Mouse (Mus musculus) adrenal gland, postnatal 4 days (tissue): ENCODE measurements around the gene Clcn6. TPM values are rescaled to one million over a fixed set of nuclear protein-coding genes. Genes with fewer than 3 reads are reported as not detected.

Experiments used
- DNase-seq, 2 experiments: peaks; one replicate each; pipeline ENCODE4 v3.0.0; 2021 to 2022; ENCODE audit warnings: low spot score in 2 of 2, mixed read lengths in 2 of 2
- long read RNA-seq, 2 experiments: library from polyadenylated mRNA; stranded (forward); transcript quantifications; one replicate each; pipeline ENCODE4 v2.0.0; 2021
- total RNA-seq, 2 experiments: library from RNA; stranded (reverse); gene quantifications; 2 replicates each; pipeline ENCODE4 v1.2.3; 2021

Clcn6 gene
- 10 to 100 TPM; 21.0 to 23.6 TPM for total RNA-seq
- long read RNA-seq, experiment 1, partial matches to known transcripts, result 0 of 5 reads
- long read RNA-seq, experiment 1, other reads (novel, unspliced or antisense), result 5 of 5 reads
- long read RNA-seq, experiment 2, partial matches to known transcripts, result 1 of 4 reads
- long read RNA-seq, experiment 2, other reads (novel, unspliced or antisense), result 3 of 4 reads

DNA sequence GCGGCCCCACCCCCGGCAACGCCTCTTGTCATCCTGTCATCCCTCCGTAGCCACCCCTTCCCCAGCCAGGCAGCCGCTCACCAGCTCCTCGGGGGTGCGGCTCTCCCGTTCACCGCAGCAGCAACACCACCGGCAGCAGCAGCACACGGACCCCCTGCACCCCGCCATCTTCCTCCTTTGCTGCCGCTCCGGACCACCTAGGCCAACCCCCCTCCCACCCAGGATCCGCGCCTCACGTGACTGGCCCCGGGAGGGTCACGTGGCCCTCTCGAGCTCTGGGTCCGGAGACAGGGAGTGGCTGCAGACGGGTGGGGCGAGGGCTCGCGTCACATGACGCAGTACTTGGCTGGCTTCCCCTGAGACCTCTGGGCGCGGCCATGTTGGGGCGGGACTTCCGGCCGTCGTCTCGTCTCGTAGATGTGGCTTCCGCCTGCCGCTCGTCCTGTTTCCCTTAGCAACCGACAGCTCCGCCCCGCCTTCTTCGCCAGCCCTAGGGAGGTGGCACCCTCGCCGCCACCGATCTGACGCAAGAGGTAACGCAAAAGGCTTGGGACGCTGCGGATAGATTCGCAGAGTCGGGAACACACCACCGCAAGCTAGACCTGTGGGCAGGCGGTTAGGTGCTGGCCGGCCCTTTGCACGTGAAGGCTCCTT lies at the start of gene Clcn6, which contains the start of gene Mthfr:
Clcn6 (minus strand) TSS at position 222 of the 654 bp plus-strand sequence.
Mthfr (plus strand) TSS at position 478 of the 654 bp plus-strand sequence.
- peak; percentile 97 to 98 for DNase-seq

DNA sequence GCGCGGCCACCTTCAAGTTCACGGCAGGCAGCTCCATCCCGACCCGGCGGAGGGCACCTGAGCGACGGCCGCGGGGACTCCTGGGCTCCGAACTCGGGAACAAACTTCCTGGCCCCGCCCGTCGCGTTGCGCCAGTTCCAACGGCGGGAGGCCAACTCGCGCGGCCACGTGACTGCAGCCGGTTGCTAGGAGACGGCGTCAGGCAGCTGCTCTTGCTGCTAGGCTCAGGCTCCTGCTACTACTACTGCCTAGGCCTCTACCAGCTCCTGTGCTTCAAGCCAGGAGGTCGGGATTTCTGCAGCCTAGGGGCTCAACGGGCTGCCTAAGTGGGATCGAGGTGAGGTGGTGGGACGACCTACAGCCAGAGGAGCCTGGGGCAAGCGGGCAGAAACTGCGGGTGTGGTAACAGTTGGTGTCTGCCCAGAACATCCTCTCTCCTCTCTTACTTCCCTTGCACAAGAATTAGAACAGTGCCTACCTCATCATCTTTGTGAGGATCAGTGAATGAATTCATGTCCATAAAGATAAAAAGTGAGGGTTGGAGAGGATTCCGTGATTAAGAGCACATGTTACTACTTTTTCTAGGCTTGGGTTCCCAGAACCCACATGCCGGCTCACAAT lies 49.4 kb upstream of the Clcn6 start, which contains the start of gene Agtrap:
Agtrap (minus strand) TSS at position 125 of the 621 bp plus-strand sequence.
- DNase-seq, result peak; percentile 89

DNA sequence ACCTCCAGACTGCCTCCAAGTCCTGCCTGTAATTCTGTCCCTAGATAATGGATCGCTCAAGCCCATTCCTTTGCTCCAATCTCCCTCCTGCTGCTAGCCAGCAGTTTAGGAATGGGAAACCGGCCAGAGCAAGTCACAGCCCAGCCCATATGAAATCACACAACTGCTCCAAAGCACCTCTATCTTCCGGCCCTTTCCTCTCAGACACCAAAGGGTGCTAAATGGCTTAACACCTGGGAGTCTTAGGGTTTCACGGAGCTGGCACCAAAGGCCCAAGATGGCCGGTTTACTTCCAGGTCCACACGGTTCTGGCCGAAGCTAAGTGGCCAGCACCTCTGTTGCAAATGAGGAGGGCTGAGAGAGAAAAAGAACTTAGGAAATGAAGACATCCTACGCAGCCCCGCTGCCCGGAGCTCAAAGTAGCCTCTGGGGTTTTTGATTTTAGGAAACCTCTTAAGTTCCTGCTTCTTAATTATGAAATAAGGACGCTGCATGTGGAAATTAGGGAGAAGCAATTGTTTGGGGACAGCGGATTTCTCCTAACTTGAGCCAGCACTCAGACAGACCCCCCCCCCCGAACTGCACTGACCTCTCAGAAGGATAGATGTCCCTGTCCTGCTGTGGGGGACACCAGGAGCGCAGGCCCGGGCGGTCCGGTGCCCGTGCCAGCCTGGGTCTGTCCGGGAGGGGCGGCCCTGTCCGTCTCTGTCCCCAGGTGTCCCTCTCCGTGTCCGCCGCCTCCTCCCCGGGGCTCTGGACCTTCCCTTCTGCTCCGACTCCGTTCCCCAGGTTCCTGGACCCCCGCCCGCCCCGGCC lies 48.7 kb upstream of the Clcn6 start:
- DNase-seq, result no peak

DNA sequence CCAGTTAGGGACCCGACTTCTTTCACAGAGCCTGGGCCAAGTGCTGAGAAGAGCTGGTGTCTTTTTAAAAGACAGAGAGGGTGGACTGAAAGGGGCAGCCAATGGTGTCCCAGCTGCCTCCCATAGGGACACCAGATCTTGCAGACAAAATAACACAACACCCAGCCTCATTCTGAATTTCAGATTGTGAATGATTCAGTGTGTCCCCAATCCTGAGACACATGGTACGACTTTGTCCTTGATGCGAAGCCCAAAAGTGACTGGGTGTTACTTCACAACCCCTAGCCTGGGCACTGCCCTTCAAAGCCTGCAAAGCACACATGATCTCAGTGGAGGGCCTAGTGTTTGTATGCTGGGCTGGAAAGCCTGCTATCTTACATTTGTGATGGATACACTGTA lies 47.3 kb upstream of the Clcn6 start:
- no peak for DNase-seq

DNA sequence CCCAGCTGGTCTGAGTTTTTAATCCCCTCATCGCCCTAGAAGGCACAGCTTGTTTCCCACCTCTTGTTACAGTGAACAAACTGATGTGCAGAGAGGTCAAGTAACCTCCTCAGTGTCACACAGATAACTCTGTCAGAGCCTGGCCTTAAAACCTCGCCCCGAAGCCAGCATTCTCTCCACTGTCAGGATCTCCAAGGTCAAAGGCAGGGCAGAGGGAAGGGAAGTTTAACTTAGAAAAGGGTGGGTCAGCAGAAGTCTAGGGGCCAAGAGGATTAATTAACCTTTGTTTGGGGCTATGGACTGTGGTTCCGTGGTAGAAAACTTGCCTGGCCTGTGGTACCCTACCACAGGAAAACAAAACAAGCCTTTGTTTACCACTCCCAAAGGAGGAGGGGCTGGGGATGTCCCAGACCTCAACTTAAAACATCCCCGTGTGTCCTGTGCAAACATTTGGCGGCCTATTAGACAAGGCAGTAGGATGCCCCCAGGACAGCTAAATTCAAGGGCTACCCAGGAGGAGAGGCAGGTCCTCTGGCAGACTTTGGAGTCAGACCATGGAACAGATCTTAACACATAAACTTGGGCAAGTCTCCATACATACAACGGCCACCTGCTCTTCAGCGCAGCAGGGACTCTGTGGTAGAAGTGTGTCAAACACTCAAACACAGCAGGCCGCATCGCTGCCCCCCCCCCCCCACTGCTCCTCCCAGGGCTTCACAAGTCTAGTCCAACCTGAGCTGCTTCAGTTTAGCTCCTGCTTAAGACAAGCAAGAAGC lies 46.7 kb upstream of the Clcn6 start:
- DNase-seq, result no peak

DNA sequence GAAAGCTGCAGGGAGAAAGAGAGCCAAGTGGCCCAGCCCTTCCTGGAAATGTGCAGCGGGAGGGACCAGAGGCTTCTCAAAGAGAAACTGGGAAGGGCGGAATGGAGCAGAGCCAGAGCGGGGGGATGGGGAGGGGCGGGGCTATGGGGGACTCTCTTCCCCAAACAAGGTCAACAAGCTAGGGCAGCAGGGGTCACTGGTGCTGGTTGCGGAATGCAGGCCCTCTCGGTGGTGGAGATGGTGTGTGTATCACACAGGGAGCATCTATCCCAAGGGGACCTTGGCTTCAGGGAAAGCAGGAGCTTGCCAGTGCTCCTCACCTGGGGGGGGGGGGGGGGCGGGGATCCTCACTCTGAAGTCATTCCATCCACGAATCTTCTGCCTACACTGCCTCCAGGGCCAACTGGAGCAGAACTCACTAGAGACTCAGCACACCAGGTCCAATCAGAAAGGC lies 45.7 kb upstream of the Clcn6 start:
- DNase-seq, result no peak

DNA sequence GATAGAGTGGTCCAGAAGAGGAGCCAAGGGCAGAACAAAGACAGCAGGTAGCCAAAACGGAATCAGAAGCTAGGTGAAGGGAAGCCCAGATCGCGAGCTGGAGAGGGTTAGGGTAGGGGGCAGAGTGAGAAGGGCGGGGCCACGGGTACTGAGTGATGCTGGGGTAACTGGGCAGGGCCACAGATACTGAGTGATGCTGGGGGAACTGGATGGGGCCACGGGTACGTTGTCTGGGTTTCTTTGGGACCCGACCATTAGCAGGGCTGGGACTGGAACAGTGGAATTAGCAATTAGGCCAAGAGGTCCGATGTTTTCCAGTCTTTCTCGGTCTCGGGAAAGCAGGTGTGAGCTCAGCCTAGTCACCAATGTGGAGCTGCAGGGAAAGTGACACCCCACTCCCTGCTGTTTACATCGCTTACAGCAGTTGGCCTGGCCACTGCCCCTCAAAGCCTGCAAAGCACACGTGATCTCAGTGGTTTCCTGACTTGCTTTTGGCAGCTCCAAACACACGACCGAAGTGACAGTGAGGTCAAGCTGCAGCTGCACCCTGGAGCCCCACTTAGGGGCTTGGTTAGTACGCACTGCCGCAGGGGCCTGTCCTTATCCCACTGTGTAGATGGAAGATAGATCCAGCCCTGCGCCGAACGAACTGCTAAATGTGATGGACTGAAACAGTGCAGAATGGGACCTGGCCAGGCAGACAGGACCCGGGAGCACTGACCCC lies 44.7 kb upstream of the Clcn6 start:
- DNase-seq, result no peak

DNA sequence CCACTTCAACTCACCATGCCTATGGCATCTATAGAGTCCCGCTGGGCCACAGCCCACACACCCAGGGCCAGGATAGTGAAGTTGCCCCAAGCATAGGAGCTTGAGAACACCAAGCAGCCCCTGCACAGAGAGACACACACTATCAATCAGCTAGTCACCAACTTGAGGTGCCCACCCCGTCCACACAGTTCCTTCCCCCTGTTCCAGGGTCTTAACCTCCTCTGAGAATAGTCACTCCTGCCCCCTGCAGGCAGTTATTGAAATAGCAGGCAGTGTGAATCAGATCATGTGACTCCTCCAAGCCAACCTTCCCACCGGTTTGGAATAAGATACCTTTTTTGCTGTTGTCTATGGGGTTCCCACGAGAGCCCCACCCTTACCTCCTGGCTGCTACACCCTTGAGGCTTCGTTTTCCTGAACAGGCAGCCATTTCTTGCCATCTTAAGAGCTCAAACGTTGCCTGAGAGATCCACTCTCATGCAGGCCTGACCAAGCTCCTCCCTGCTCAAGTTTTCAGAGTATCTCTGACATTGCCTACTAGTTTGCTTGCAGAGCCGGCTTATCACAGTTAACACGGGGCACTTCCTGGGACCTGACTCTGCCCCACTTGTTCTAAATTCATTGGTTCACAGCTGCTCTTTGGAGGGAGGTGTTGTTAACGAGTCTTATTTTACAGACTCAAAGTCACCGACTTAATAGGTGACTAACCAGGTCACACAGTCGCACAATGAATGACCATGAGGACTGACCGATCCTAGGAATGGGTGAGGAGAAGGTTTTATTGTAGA lies 43.8 kb upstream of the Clcn6 start:
- DNase-seq, result no peak

DNA sequence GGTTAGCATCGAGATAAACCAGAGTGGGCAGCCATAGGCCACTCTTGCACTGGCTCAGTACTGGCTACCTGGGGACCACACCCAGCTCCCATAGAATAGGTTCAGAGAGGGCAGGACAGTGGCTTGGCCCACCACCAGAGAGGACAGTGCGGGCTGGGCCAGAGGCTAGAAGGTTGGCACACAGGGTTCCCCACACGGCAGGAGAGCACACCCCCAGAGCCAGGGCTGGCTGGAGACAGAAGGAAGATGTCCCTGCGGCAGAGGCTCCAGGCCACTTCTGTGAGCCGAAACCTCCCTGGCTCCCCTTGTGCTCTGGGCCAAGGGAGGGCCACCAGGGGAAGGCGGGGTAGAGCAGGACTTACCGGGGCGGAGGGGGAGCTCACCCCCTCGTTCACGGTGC lies 42.6 kb upstream of the Clcn6 start:
- DNase-seq, result no peak

DNA sequence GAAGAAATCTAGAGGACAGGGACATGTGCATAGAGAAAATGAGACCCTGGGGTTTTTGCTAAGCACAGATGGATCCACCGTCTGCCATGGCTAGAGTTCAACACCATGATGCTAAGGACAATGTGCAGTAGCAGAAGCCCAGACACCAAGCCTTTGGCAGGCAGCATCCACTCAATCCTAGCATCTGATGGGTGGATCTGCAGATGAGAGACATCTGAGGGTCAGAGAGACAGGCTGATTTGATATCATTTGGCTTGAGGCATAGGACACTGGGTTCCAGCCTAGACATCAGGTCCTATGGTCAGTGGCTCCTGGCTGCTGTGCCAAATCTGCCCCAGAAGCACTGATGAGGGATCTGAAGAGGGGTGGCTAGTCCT lies 42.0 kb upstream of the Clcn6 start:
- no peak for DNase-seq

DNA sequence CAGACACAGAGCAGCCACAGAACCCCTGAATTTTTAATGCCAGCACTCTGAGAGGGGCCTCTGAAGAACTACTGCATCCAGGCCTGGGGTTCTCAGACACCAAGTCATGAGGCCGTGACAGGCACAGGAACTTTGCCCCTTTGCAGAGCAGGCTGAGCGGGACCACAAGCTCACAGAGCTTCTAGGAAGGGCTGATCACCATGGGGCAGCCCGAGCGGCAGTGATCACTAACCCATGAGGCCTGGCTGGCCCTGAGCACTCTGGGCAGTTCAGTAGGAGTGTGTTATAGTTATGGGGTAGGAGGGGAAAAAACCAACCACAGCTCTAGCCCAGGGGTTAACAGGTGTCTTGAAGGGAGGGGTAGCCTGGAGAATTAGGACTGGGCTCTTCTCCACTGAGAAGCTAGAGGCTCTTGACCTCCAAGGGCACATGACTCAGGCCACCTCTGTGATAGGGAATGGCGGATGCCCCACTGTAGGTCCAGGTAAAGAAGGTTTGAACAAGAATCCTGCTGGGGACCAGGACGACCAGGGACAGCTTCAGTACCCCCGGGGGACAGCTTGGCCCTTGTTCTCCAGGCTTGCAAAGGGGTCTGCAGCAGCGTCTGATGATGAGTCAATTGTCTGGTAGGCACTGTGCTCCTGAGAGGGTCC lies 41.4 kb upstream of the Clcn6 start:
- DNase-seq, result no peak

DNA sequence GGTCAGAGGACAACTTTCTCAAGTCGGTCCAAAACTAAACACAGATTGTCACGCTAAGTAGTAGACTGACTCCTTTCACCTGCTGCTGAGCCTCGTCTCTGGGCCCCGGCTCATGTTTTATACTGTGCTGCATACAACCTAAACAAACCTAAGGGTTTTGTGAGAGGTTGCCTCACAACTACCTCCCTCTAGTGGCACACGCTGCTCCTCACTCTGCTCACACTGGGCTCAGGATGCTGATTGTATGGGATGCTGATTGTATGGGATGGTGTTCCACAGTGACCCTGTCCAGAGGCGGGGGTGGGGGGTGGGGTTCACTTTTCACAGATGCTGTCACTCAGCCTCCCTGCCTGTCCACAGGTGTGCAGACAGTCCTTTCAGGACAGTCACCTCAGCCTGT lies 40.6 kb upstream of the Clcn6 start:
- DNase-seq, result no peak

DNA sequence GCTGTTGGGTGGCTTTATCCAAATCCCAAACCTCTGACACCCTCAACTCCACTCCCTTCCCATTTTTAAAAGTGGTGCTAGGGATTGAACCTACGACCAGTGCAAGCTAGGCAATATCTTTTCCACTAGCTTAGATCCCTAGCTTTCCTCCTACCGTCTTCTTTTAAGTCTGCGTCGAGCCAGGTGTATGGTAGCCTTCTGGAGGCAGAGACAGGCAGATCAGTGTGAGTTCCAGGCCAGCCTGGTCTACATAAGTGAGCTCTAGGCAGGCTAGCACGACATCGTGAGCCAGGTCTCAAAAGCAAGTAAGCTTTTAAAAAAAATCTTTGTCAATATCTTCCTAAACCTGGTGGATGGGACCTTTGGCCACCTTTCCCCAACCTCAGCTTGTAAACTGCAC lies 37.3 kb upstream of the Clcn6 start:
- DNase-seq, result no peak

DNA sequence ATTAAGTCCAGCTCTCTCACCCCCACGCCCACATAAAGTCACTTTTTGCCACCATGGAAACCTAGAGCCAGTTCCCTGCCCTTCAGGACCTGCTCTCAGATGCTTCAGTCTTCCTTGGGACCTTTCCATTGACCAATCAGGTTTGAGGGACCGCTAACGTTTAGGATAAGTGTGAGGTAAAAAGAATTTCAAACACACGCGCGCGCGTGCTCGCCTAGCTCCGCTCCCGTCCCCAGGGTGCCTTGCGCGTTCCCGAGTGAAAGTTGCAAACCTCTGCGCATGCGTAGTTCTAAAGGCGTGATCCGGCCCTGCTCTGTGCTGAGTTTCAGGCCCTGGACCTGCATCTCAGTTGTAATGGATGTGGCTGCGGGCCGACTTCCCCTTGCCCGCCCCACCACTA lies 36.6 kb upstream of the Clcn6 start:
- DNase-seq, result peak; percentile 45 to 51

DNA sequence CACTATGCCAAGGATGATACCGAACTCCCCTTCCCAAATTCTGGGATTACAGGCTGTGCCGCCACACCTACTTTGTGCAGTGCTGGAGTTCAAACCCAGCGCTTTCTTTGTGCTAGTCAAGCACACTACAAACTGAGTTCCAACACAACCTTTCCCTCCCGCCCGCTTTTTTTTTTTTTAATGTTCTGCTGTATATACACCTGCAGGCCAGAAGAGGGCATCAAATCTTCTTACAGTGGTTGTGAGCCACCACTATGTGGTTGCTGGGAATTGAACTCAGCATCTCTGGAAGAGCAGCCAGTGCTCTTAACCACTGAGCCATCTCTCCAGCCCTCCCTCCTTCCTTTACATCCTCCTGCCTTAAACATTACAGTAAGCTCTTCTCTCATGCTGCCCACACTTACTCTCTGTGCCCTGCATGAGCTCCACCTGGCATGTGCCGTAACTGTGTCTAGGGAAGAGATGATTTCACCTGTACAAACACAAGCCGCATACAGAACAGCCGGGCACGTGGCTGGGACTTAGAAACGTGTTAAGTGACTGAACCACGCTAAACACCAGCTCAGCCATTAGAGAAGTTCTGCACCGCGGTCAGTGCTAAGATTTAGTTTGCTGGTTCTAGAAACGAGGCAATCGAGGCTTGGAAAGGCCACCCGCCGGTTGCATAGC lies 36.0 kb upstream of the Clcn6 start:
- no peak for DNase-seq

DNA sequence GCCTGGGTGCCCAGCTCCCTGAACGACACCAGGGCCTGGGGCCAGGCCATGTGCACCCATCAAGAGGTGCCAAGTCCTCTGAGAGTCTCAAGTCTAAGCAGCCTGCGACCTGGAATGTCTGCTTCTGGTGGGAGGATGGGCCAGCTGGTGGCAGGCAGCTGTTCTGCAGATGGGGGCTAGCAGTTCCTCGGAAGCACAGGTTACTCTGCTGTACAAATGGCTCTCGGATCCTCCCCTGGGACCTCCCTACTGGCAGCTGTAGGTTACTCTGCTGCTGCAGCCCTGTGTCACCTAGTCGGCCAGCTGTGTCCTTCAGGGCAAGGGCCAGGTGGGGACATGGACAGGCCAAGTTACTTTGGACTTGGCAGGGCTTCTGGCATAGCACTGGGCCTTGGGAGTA lies 32.9 kb upstream of the Clcn6 start:
- no peak for DNase-seq

DNA sequence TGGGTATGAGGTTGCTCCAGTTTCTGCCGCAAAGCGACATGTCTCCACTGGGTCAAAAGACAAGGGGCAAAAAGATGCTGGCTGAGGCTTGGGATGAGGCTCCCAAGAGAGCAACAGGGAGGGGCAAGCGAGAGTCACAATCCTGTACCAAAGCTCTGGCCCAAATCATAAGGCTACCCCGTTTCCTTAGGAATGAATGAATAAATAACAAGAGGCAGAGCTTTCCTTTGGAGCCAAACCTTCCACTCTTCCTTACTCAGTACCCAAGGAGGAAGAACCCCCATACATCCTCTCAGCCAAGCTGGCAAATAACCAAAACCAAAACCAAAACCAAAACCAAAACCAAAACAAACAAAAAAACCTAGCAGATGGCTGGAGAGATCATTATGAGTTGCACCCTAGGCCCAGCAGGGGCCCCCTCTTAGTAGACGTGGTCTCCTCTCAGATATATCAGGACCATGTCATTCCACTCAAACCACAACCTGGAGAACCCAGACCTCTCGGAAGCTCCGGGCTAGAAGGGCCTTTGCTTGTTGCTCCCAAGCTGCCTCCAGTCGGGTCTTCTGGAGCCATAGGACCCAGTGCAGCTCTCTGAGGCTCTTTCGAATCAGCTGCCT lies 31.1 kb upstream of the Clcn6 start:
- no peak for DNase-seq

DNA sequence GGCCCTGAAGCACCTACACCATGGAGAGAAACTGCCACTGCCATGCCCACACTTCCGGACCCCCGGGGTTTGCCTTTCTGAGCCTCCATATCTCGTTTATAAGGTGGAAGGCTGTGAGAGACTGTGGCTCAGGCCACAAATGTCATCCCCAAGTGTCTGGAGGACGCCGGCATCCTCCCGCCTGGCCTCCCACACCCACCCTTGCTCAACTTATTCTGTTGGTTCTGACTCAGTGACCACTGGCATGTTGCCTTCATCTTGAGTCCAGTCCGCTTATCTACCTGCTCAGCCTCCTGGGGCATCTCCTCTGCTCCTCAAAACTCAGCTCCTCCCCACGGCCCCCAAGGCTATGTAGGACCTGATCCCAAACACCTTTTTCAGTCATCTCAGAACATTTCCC lies 28.7 kb upstream of the Clcn6 start:
- no peak for DNase-seq
